Mouse (Mus musculus): Measurements from ENCODE around the gene Gm20683.
A peak's percentile ranks its signal among the peaks of the same experiment; 100 is the strongest.

Gm20683 gene

DNA sequence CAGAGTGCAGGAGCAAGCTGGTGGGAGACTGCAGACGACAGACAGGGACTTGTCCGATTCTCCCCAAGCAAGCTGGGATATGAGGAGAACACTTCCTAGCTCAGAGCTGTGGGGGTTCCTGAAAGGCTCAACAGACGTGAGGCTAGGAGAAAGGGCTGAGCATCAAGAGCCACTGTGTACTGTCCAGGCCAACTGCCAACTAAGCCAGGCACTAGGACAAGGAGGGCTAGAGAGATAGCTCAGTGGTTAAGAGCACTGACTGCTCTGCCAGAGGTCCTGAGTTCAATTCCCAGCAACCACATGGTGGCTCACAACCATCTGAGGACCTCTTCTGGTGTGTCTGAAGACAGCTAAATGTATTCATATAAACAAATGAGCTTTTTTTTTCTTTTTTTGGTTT is 946 bp upstream of the Gm20683 start:
- DNase-seq (ENCODE audit: low spot score in 2 of 2) = no peak

DNA sequence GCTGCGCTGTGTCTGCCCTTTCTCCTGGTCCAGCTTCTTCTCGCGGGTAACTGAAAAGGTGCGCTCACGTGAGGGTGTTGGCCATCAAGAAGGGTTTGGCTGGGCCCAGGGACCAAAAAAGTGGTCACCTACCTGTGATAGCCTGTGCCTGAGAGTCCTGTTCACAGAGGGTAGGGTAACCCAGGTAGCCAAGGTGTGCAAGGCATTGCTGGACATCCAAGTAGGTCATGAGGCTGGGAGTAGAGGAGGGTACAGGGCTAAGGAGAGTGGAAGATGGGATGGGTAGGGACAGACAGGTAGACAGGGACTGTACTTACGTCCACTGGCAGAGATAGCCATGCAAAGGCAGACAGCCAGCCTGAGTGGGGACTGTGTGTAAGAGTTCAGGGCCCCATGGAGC is 1.0 kb downstream of the Gm20683 start:
- DNase-seq (ENCODE audit: low spot score in 2 of 2) = no peak

DNA sequence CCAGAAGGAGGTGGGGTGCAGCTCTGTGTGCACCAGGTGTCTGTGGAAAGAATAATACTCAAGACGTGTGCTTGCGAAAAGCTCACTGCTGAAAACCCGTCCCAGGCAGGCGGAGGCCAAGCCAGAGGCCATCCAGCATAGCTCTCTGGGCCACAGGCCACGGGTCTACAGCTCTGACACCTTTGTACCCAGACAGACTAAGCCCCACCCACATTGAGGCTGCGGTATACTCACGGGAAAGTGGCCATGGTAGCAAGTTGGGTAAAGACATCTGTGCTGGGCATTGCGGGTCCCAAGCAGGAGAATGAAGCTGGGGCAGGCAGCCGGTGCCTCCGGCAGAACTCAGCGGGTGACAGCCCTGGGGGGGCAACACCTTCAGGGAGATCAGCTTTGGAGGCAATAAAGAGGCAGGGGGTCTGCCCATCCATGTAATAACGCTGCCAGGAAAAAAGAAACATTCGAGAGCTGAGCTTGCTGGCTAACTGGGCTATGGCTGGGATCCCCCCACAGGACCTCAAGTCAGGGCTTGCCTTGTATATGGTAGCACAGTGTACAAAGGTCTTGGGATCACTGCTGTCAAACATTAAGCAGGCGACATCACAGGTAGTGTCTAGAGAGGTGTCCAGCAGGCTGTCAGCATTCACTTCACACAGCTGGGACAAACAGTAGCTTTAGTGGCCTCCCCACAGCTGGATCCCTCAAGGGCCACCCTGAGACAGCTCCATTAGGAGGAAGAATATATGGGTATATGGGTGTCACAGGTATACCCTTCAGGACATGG is 1.9 kb downstream of the Gm20683 start:
- DNase-seq (ENCODE audit: low spot score in 2 of 2) = no peak

DNA sequence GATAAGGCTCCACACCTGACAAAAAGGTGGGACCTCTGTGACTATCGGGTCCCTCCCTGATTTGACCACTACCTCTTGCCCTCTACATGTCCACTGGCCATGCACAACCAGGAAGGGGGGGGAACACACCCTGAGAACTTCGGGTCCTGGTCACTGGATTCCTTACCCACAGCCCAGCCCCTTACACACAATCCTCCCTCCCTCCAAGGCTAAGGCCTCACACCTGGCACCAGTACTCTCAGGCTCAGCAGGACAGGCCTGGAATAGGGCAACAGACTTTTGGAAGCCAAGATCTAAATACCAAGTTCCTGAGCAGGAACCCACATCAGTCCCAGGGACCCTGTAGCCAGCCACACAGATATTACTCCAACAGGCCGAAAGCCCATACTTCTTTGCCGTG is 2.7 kb downstream of the Gm20683 start:
- DNase-seq (ENCODE audit: low spot score in 2 of 2) = no peak

GRCm38 (mm10) chr17:25837533-25837932 is 4.0 kb downstream of the Gm20683 start:
- no peak for DNase-seq (ENCODE audit: low spot score in 2 of 2)

GRCm38 (mm10) chr17:25837076-25837410 is 4.5 kb downstream of the Gm20683 start, which contains the start of gene Rhbdl1:
Gene Rhbdl1 (minus strand): TSS chr17:25837295.
- DNase-seq (ENCODE audit: low spot score in 2 of 2) = peak; percentile 72 to 74

DNA sequence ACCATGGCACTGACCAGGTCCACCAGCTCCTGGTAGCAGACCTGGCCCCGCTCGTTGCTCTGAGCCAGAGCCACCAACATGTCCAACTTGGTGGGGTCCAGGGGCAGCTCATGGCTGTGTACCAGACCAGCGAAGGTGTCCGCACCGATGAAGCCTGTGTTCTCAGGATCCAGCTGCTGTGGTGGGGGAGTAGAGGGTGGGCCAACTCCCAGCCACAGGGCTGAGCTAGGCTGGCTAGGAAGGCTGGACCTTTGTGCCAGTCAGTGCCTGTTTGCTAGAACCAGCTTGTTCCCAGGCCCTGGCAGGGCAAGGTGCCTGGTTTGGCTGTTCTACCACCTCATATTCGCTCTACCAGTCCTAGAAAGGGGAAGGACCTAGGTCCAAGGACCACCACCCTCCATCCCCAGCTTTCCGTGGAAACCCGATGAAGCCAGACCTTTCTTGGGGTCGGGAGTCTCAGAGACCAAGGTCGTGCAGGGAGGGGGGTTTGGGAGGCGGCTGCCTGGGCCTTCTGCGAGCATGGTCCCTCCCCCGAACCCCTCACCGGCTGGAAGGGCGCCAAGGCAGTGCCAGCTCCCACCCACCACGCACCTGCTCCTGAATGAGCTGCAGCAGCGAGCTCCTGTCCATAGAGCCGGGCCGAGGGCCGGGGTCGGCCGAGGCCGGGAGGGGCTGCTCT is 5.0 kb downstream of the Gm20683 start:
- no peak for DNase-seq (ENCODE audit: low spot score in 2 of 2)

DNA sequence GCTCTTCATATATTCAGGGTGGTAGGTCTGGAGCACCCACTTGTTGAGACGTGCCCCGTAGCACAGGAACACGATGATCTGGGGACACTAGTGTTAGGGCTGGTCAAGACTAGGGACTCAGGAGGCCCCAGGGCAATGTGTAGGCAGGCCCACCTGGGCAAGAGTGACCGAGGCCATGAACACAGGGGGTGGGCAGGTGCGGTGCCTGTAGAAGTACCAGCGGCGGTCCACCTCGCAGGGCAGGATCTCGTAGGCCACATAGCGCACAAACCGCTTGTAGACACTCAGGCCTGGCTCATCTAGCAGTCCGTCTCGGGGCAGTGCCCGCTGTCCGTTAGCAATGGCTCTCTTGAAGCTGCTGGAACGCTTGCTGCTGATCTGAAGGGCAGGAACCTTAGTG is 5.7 kb downstream of the Gm20683 start:
- DNase-seq (ENCODE audit: low spot score in 2 of 2) = no peak

DNA sequence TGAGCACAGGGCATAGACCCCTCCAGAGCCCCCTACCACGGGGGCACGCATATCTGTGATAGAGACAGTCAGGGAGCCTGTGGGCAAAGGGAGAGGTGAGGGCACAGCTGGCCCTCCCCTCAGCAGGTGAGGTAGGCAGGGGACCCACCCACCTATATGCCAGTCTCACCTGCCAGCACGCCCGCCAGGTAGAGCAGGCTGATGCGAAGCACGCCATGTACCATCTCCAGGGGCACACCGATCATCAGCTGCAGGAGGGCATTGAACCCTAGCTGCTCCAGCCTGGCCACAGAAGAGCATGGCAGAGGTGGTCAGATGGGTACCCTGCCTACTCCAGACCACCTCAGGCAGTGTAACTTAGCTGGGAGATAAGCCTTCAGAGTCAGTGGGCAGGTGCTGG is 6.3 kb downstream of the Gm20683 start:
- no peak for DNase-seq (ENCODE audit: low spot score in 2 of 2)

DNA sequence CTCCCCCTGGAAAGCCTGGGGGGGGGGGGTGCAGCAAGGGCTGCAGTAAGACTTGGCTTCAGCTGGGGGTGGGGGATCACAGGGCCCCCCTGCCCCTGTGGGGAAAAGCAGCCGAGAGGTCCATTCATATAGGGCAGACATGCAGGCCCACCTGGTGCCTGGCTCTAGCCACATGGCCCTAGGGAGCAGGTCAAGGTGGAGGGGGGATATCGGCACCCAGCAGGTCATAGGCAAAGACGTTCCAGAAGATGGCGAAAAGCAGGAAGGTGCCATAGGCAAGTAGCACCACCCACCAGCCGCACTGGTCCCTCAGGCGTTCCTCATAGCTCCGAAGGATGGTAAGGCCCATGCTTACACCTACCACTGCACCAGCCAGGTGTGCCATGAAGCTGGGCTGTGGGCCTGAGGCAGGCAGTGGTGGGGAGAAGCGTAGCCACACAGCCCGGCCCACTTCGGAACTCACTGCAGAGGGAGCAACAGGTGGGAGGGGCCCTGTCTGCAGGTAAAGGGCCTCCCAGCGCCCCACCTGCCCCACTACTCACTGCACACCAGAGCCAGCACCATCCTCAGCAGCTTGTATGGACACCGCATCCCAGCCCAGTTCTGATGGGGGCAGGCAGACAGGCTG is 6.9 kb downstream of the Gm20683 start:
- DNase-seq (ENCODE audit: low spot score in 2 of 2) = peak in 1 of 2 experiments; percentile 30

- DNase-seq (ENCODE audit: low spot score in 2 of 2) = peak in 1 of 2 experiments; percentile 35
Observed at GRCm38 (mm10) chr17:25833961-25834594, 7.5 kb downstream of the Gm20683 start.

DNA sequence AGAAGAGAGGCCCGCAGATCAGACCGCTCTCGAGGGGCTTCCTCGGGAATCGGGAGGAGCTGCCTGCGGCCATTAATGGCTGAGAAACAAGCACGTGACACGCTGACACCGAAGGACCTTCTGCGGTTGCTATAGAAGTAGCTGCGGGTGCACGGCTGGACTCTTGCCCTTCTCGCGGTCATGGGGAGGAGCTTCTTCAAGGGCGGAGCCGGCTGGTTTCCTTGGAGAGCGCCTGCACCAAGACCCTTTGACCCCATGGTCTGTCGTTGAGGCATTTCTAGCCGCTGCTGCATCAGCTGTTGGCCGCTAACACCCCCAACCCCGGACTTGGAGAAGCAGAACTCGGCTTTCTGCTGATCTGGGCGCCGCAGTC is 8.3 kb downstream of the Gm20683 start, which contains the start of gene Stub1:
Gene Stub1, minus strand, starts transcription at position 114 of the 373 bp plus-strand sequence.
- DNase-seq (ENCODE audit: low spot score in 2 of 2) = peak; percentile 92 to 95

DNA sequence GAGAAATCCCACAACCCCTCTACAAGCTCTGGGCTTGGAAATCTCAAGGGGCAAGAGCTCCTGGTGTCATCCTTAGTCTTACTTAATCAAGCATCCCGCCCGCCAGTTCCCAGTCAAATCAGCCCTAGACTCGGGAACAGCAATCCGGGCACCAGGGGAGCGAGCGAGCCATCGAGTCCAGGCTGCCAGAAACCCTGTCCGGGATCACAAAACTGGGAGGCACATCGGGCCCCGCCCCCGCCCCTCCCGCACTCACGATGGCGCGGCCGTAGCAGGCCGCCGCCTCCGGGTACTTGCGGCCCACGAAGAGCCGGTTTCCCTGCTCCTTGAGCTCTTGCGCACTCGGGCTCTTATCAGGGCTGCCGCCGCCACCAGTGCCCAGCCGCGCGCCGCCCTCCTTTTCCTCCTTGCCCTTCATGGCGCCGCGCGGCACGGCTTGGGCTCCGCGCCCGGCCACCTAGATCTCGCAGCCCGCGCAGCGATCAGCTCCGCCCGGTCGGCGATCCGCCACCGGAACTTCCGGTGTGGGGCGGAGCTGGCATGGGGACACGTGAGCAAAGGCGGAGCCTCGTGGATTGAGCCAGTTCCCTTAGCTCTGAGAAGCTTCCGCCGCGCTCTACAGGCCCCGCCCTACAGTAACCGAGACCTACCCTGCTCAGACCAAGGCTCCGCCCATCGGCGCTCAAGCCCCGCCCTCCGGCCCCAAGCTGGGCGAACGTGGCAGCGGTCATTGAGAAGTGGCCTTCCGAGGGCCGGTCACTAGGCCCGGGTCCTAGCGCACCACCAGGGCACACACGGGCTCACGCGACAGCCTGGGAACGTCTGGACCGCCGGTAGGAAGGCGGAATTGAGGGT is 8.9 kb downstream of the Gm20683 start:
- DNase-seq (ENCODE audit: low spot score in 2 of 2) = peak; percentile 99

DNA sequence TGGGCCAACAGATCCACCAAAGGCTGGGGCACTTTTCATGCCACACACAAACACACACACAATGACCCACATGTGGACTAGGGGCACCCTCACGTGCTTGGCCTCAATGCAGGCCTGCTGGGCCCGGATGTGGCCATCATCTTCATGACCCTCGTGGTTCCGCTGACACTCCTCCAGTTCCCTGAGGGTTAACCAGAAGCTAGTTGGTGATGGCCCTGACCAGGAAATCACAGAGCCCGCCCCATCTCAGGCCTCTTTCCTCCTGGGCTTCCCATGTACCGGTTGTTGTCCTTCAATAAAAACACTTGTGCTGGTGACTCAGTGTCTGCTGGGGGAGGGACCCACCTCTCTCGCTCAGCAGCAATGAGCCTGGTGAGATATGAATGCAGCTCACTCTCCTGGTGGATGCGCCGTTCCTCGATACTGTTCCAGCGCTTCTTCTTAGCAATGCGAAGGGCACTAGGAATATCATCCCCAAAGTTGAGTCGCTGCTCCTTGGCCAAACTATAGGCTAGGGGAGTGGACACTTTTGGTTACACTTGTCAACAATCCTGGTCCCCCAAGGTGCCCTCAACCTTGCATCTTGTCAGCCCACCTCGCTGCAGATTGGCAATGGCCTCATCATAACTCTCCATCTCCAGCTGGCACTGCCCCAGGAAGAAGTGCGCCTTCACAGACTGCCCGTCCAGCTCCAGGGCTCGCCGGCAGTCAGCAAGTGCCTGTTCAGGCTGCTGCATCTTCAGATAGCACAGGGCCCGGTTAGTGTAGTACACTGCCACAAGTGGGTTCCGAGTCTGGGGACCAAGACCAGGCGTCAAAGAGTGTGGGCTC is 9.9 kb downstream of the Gm20683 start:
- peak in 1 of 2 experiments; percentile 35 for DNase-seq (ENCODE audit: low spot score in 2 of 2)

- no peak for DNase-seq (ENCODE audit: low spot score in 2 of 2)
Observed at GRCm38 (mm10) chr17:25830806-25831431, 10.6 kb downstream of the Gm20683 start.

DNA sequence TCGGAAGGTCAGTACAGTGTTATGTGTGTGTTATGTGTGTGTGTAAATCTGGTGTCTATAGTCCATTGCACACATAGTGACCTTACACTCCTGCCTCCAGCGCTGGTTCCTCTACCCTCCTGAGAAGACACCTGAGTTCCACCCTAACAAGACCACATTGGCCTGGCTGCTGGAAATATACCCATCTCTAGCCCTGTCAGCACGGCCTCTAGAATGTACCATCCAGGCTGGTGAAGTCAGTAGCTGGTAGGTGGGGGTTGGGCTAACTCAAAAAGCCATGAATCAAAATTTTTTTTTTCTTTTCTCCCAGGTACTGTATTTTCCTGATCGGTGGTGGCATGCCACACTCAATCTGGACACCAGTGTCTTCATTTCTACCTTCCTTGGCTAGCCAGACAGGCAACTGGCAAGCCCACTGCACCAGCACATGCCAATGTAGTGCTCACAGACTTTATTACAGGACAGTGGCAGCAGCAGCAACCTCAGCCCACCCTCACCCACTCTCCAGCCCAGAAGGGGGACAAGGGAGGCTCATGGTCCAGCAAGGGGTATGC is 11.3 kb downstream of the Gm20683 start:
- DNase-seq (ENCODE audit: low spot score in 2 of 2) = no peak

DNA sequence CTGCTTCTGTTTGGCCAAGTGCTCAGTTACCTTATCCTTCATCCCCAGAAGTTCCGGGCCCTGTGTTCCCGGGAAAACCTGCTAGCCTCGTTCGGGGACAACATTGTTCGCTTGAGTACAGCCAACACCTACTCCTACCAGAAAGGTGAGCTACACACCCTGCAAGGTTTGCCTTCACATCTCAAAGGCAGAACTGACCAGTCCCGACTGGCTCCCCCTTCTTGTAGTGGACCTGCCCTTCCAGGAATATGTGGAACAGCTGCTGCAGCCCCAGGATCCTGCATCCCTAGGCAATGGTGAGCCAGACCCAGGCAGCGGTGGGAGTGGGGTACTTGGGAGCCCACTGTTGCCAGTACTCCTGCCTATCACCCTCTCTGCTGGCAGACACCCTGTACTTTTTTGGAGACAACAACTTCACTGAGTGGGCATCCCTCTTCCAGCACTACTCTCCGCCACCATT is 12.0 kb downstream of the Gm20683 start:
- DNase-seq (ENCODE audit: low spot score in 2 of 2) = no peak

DNA sequence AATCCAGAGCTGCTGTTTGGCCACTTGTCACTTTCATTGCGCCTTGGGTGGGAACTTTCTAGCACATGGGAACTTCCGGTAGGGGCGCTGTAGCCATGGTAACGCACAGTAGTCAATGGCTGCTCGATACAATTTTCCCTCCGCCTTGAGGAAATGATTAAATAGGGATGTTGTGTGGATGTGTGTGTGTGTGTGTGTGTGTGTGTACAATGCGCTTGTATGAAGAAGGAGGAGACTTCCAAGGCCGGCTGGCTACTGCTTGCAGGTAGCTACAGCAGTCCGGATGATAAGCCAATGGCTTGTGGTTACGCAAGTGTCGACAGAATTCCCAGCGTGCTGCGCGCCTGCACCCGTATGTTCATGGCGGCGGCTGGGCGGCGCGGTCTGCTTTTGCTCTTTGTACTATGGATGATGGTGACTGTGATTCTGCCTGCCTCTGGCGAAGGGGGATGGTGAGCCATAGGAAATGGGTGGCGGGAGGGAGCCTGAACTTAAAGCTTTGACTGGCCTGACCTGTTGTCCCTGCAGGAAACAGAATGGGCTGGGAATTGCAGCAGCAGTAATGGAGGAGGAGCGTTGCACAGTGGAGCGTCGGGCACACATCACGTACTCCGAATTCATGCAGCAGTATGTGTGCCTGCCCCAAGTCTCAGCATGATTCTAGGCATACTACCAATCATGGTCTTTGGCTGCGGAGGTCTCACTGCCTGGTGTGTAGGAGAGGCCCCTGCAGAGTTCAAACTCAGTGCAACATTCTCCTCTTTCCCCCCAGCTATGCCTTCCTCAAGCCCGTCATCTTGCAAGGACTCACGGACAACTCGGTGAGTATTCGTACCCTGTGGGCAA is 12.6 kb downstream of the Gm20683 start, which contains the start of gene Jmjd8:
Gene Jmjd8, plus strand, starts transcription at position 156 of the 846 bp plus-strand sequence.
- peak; percentile 79 to 80 for DNase-seq (ENCODE audit: low spot score in 2 of 2)

DNA sequence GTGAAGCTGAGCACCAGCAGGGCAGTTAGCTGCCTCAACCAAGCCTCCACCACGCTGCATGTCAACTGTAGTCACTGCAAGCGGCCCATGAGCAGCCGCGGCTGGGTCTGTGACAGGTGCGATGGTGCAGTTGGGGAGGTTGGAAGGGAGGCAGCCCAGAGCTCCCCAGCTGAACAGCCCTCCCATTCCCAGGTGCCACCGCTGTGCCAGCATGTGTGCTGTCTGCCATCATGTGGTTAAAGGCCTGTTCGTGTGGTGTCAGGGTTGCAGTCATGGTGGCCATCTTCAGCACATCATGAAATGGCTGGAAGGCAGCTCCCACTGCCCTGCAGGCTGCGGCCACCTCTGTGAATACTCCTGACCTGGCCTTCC is 13.4 kb downstream of the Gm20683 start:
- no peak for DNase-seq (ENCODE audit: low spot score in 2 of 2)

Data from heart, adult 9 months (tissue).